Mouse (Mus musculus): ENCODE results near the gene Ints5. TPM values are rescaled to one million over a fixed set of nuclear protein-coding genes. Genes with fewer than 3 reads are reported as not detected.

Ints5 gene
- total RNA-seq (2014; rRNA removed), result 26.1 and 29.9 TPM in 2 replicates
- 23.6 and 26.8 TPM in 2 replicates for polyA plus RNA-seq (2015; fragmentation: Nextera tagmentation; extraction: Ambion mirVana)

GRCm38 (mm10) chr19:8892829-8893766 is at the start of gene Ints5:
Gene Ints5 (plus strand): TSS chr19:8893005.
- WGBS, result 3% methylated on average over 54 of the region's 54 CpGs
- no peaks in the 10 kb centered on the region for H3K27me3 ChIP-seq (ENCODE audit: insufficient read depth, low read length)
- no peaks in the 10 kb centered on the region for H3K9me3 ChIP-seq (ENCODE audit: low read length)
- peaks cover 16% of the 10 kb centered on the region for H3K36me3 ChIP-seq (ENCODE audit: insufficient read depth)
- peak within 1 kb of the TSS; percentile 98 for H3K4me2 ChIP-seq (ENCODE audit: low read depth)
- peaks cover 5% of the 10 kb centered on the region for H3K4me1 ChIP-seq (ENCODE audit: insufficient read depth)
- H3K4me3 ChIP-seq (ENCODE audit: low read depth, low read length), result peak within 1 kb of the TSS; percentile 79
- H3K9ac ChIP-seq, result peak within 1 kb of the TSS; percentile 87
- ATAC-seq (peak; percentile 68), DNase-seq (peak; percentile 93)
- TF ChIP-seq CTCF (IDR thresholded peaks at IDR 0.05; ENCODE audit: low read depth), result no peak; the same call in 1 of the 2 replicates
- peak within 1 kb of the TSS; percentile 87 for H3K27ac ChIP-seq (ENCODE audit: low read depth, low read length)

GRCm38 (mm10) chr19:8844371-8845129 is 48.3 kb upstream of the Ints5 start:
- Histone ChIP-seq H3K9ac (no peak overlapping the region), H3K27ac (ENCODE audit: low read depth, low read length) (no peak overlapping the region), H3K4me1 (ENCODE audit: insufficient read depth) (peaks cover 5% of the 10 kb centered on the region), H3K27me3 (ENCODE audit: insufficient read depth, low read length) (no peaks in the 10 kb centered on the region), H3K9me3 (ENCODE audit: low read length) (no peaks in the 10 kb centered on the region), H3K36me3 (ENCODE audit: insufficient read depth) (peaks cover 54% of the 10 kb centered on the region), H3K4me2 (ENCODE audit: low read depth) (no peak overlapping the region), H3K4me3 (ENCODE audit: low read depth, low read length) (no peak overlapping the region)
- TF ChIP-seq CTCF (IDR thresholded peaks at IDR 0.05; ENCODE audit: low read depth), result peak; percentile 80
- WGBS, result 62% methylated on average over 5 of the region's 5 CpGs
- ATAC-seq, result no peak
- DNase-seq, result peak; percentile 86

DNA sequence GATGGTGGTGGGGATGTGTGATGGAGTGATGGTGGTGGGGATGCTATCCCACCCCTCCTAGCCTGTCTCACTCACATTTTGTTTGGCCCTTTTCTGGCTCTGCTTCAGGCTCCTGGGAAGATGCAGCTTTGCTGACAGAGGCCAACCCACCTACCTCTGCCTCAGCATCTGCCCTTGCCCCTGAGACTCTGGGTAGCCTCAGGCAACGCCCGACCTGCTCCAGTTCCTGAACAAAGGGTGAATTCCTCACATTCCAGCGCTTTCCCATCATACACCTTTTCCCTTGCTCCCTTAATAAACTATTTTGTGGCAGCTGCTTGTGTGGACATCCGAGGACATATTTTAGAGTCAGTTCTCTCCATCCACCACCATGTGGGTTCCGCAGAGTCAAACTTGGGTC is 44.4 kb upstream of the Ints5 start:
- WGBS, result 87% methylated on average over 5 of the region's 5 CpGs
- Histone ChIP-seq H3K9ac (no peak overlapping the region), H3K4me2 (ENCODE audit: low read depth) (no peak overlapping the region), H3K4me3 (ENCODE audit: low read depth, low read length) (no peak overlapping the region), H3K27ac (ENCODE audit: low read depth, low read length) (no peak overlapping the region), H3K27me3 (ENCODE audit: insufficient read depth, low read length) (no peaks in the 10 kb centered on the region), H3K9me3 (ENCODE audit: low read length) (no peaks in the 10 kb centered on the region), H3K36me3 (ENCODE audit: insufficient read depth) (peaks cover 37% of the 10 kb centered on the region), H3K4me1 (ENCODE audit: insufficient read depth) (no peaks in the 10 kb centered on the region)
- no peak for ATAC-seq
- DNase-seq, result no peak
- TF ChIP-seq CTCF (IDR thresholded peaks at IDR 0.05; ENCODE audit: low read depth), result no peak

DNA sequence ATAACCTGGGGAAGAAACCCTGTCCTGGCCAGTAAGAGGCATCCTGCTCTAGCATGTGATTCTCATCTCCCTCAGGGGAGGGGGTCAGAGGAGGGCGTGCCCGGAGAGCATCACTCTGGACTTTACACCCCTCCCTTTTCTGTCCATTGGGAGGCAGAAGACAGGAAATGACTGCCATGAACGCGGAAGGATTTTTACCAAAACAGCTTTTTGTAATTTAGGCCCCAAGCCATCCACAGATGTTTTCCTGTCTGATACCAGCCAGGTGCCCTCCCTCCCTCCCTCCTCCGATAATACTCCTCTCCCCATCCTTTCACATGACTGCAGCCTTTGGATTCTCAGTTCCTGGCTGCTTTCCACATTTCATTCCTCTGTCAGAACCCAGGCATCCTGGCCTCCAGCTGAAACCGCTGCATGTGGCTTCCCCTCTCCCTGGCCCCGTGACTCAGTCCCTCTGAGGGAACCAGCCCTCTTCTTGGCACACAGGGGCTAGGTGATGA is 42.4 kb upstream of the Ints5 start, which contains the start of gene Lrrn4cl:
Gene Lrrn4cl, plus strand, starts transcription at position 367 of the 500 bp plus-strand sequence.
- H3K27ac ChIP-seq (ENCODE audit: low read depth, low read length), result no peak within 1 kb of the TSS
- H3K4me3 ChIP-seq (ENCODE audit: low read depth, low read length), result no peak within 1 kb of the TSS
- 38% methylated on average over 7 of the region's 7 CpGs for WGBS
- TF ChIP-seq CTCF (IDR thresholded peaks at IDR 0.05; ENCODE audit: low read depth), result no peak
- DNase-seq (no peak), ATAC-seq (peak; percentile 45)
- H3K4me2 ChIP-seq (ENCODE audit: low read depth), result no peak within 1 kb of the TSS
- no peaks in the 10 kb centered on the region for H3K27me3 ChIP-seq (ENCODE audit: insufficient read depth, low read length)
- no peak within 1 kb of the TSS for H3K9ac ChIP-seq
- peaks cover 37% of the 10 kb centered on the region for H3K36me3 ChIP-seq (ENCODE audit: insufficient read depth)
- no peaks in the 10 kb centered on the region for H3K4me1 ChIP-seq (ENCODE audit: insufficient read depth)
- no peaks in the 10 kb centered on the region for H3K9me3 ChIP-seq (ENCODE audit: low read length)

DNA sequence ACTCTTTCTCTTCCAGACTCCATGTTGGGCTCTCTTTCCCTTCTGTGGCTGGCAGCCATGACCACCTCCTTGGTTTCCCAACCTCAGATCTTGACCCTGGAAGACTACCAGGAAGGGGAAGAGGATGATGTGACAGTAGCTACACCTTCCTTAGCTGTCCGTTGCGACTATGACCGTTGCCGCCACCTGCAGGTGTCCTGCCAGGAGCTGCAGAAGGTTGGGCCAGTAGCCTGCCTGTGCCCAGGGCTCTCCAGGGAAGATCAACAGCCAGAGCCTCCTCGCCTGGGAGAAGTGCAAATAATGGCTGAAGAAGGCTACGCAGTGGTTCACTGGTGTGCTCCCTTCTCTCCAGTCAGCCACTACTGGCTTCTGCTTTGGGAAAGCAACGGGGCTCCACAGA is 41.2 kb upstream of the Ints5 start:
- TF ChIP-seq CTCF (IDR thresholded peaks at IDR 0.05; ENCODE audit: low read depth), result no peak
- WGBS, result 54% methylated on average over 7 of the region's 7 CpGs
- DNase-seq (no peak), ATAC-seq (no peak)
- Histone ChIP-seq H3K9ac (no peak overlapping the region), H3K9me3 (ENCODE audit: low read length) (no peaks in the 10 kb centered on the region), H3K27ac (ENCODE audit: low read depth, low read length) (no peak overlapping the region), H3K4me1 (ENCODE audit: insufficient read depth) (no peaks in the 10 kb centered on the region), H3K36me3 (ENCODE audit: insufficient read depth) (peaks cover 25% of the 10 kb centered on the region), H3K4me2 (ENCODE audit: low read depth) (no peak overlapping the region), H3K4me3 (ENCODE audit: low read depth, low read length) (no peak overlapping the region), H3K27me3 (ENCODE audit: insufficient read depth, low read length) (no peaks in the 10 kb centered on the region)

DNA sequence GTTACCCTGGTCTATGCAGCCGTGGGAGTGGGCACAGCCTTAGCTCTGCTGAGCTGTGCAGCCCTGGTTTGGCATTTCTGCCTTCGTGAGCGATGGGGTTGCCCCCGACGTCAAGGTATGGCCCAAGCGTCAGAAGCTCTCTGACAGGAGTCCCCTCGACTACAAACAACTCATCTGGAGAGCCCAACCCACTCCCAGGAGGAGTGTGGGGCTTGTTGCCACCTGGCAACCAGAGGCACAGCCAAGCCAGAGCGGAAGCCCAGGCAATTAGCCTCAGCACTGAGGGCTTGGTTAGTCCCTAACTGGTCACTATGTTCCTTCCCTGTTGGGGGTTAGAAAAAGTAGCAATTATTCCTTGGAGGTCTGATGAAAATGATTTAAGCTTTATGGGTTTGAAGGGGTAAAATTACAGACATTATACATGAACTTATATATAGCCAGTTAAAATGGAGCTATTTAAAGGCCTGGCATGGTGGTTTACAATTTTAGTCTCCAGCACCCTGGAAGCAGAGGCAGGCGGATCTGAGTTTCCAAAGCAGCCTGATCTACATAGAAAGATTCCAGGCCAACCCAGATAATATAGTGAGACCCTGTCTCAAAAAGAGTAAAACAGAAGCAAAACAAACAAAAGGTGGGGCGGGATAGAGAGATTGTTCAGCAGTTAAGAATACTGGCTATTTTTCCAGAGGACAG is 40.4 kb upstream of the Ints5 start:
- Histone ChIP-seq H3K4me3 (ENCODE audit: low read depth, low read length) (no peak overlapping the region), H3K27ac (ENCODE audit: low read depth, low read length) (no peak overlapping the region), H3K36me3 (ENCODE audit: insufficient read depth) (peaks cover 18% of the 10 kb centered on the region), H3K27me3 (ENCODE audit: insufficient read depth, low read length) (no peaks in the 10 kb centered on the region), H3K4me1 (ENCODE audit: insufficient read depth) (no peaks in the 10 kb centered on the region), H3K4me2 (ENCODE audit: low read depth) (no peak overlapping the region), H3K9ac (no peak overlapping the region), H3K9me3 (ENCODE audit: low read length) (no peaks in the 10 kb centered on the region)
- WGBS, result 64% methylated on average over 10 of the region's 10 CpGs
- no peak for DNase-seq
- no peak for TF ChIP-seq CTCF (IDR thresholded peaks at IDR 0.05; ENCODE audit: low read depth)
- ATAC-seq, result no peak
